Mouse (Mus musculus) testis, adult 2 months (tissue): ENCODE results near the gene Cldn11. TPM values are rescaled to one million over a fixed set of nuclear protein-coding genes. Genes with fewer than 3 reads are reported as not detected.

ENCODE experiments used
- H3K27ac ChIP-seq: fragments of 200-500 bp; 2 replicates; pipeline ENCODE4 v1.5.1; 2012; ENCODE audit warnings: low read depth, low read length; ENCODE audit not compliant: control insufficient read depth, insufficient read depth
- H3K27me3 ChIP-seq: fragments of 200-500 bp; 2 replicates; pipeline ENCODE4 v1.6.1; 2012; ENCODE audit warnings: mild to moderate bottlenecking, low read length, moderate library complexity; ENCODE audit not compliant: control insufficient read depth, insufficient read depth
- H3K36me3 ChIP-seq: fragments of 200-500 bp; 2 replicates; pipeline ENCODE4 v1.6.1; 2012; ENCODE audit warnings: mild to moderate bottlenecking, low read length; ENCODE audit not compliant: control insufficient read depth, insufficient read depth
- H3K4me1 ChIP-seq: fragments of 200-500 bp; 2 replicates; pipeline ENCODE4 v1.6.1; 2012; ENCODE audit warnings: low read length; ENCODE audit not compliant: control insufficient read depth, insufficient read depth
- H3K4me3 ChIP-seq: fragments of 200-500 bp; 2 replicates; pipeline ENCODE4 v1.5.1; 2012; ENCODE audit warnings: low read depth, mild to moderate bottlenecking, low read length, moderate library complexity, mixed read lengths; ENCODE audit not compliant: control insufficient read depth
- CTCF ChIP-seq: fragments of 200-500 bp; IDR thresholded peaks from 2 replicates; pipeline ENCODE4 v1.5.1; 2012; ENCODE audit warnings: low read depth, mild to moderate bottlenecking, inconsistent platforms, low read length, moderate library complexity; ENCODE audit not compliant: control insufficient read depth, insufficient read depth, insufficient replicate concordance
- POLR2A ChIP-seq: fragments of 200-500 bp; IDR thresholded peaks from 2 replicates; pipeline ENCODE4 v1.6.1; 2012; ENCODE audit warnings: low read depth, mild to moderate bottlenecking, inconsistent platforms, low read length, moderate library complexity; ENCODE audit not compliant: control insufficient read depth
- polyA plus RNA-seq: library from polyadenylated mRNA; depleted of rRNA; stranded (reverse); fragments of >200 nt; gene quantifications from 2 replicates; pipeline ENCODE4 v1.2.3, GENCODE M21; 2012

Cldn11 gene
- polyA plus RNA-seq, 1 experiment, result 115 TPM

GRCm38 (mm10) chr3:31199162-31199877 lies 49.6 kb downstream of the Cldn11 start:
- Histone ChIP-seq H3K27ac (no peak overlapping the region), H3K36me3 (no peaks in the 10 kb centered on the region), H3K4me3 (no peak overlapping the region), H3K4me1 (no peaks in the 10 kb centered on the region), H3K27me3 (no peaks in the 10 kb centered on the region)
- TF ChIP-seq POLR2A, result no peak
- TF ChIP-seq CTCF, result no peak

DNA sequence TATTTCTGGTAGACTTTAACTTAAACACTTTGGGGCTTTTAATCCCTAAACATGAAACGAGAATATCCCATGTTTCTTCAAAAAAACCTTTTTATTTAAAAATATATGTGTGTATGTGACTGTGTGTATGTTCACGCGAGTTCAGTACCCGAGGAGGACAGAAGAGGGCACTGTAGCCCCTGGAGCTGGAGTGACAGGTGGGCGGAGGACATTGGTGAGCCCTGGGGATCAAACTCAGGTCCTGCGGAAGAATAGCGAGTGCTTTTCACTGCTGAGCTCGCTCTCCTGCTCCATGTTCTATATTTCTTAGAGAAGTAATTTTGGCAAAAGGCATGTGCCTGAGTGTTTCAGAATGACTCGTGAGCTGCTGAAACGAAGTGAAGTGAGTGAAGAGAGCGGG lies 54.2 kb downstream of the Cldn11 start:
- TF ChIP-seq CTCF (no peak), POLR2A (no peak)
- H3K27ac ChIP-seq, result no peak overlapping the region
- H3K4me1 ChIP-seq, result peaks cover 3% of the 10 kb centered on the region; the same call in 1 of the 2 replicates
- no peaks in the 10 kb centered on the region for H3K27me3 ChIP-seq
- H3K4me3 ChIP-seq, result no peak overlapping the region
- no peaks in the 10 kb centered on the region for H3K36me3 ChIP-seq

- Histone ChIP-seq H3K27ac (no peak overlapping the region), H3K27me3 (no peaks in the 10 kb centered on the region), H3K4me3 (no peak overlapping the region), H3K36me3 (no peaks in the 10 kb centered on the region), H3K4me1 (peaks cover 9% of the 10 kb centered on the region)
- no peak for TF ChIP-seq CTCF
- TF ChIP-seq POLR2A, result no peak
These were observed 55.4 kb downstream of the Cldn11 start for GRCm38 (mm10) chr3:31205167-31205566.

DNA sequence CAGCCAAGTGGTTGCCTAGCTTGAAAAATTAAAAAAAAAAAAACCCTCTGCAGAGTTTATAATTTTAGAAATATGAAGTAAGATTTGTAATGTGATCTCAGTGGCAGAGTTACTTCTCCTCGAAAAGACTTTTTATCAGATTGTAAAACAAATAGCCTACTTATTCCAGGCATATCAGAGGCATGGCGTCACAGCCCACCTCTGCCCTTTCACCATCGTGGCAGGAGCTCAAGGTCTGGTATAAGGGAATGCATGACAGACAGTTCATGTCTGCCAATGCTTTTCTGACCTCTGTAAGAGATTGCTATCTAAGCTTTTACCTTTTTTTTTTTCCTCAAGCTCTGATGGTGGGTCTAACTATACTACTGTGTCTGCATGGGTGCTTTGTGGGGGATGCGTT lies 58.3 kb downstream of the Cldn11 start:
- H3K27ac ChIP-seq, result no peak overlapping the region

DNA sequence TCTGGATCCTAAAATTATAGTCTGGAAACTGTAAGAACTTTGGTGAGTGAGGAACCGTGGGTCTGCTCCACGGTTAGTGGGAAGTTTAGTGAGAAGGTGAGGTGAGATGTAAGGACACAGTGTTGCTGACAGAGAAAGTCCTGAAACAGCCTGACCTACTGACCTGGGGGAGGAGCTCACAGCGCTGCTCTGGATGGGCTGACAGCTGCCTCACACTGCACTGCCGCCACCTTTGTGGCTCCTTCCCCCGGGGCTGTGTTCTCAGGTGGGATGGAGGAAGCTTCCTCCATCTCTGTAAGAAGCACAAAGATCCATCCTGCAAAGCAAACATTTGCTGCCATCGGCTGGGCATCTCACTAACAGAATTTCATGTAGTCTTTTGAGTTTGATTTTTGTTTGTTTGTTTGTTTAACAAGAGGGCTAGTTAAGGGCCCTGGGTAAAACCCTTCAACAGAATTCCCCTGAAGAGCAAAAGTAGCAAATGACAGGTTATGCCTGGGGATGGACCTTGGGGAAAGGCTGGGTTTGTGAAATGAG lies 58.8 kb downstream of the Cldn11 start:
- no peak overlapping the region for H3K4me3 ChIP-seq
- H3K36me3 ChIP-seq, result no peaks in the 10 kb centered on the region
- H3K27me3 ChIP-seq, result no peaks in the 10 kb centered on the region
- peaks cover 9% of the 10 kb centered on the region for H3K4me1 ChIP-seq
- TF ChIP-seq POLR2A (no peak), CTCF (no peak)
- 0 out of 2 replicates have a peak overlapping the region, but pooled peaks have one; percentile 10 for H3K27ac ChIP-seq

More for the DNA sequence above, 58.3 kb downstream of the Cldn11 start:
- H3K36me3 ChIP-seq, result no peaks in the 10 kb centered on the region
- H3K4me3 ChIP-seq, result no peak overlapping the region
- peaks cover 9% of the 10 kb centered on the region for H3K4me1 ChIP-seq
- H3K27me3 ChIP-seq, result no peaks in the 10 kb centered on the region
- no peak for TF ChIP-seq POLR2A

DNA sequence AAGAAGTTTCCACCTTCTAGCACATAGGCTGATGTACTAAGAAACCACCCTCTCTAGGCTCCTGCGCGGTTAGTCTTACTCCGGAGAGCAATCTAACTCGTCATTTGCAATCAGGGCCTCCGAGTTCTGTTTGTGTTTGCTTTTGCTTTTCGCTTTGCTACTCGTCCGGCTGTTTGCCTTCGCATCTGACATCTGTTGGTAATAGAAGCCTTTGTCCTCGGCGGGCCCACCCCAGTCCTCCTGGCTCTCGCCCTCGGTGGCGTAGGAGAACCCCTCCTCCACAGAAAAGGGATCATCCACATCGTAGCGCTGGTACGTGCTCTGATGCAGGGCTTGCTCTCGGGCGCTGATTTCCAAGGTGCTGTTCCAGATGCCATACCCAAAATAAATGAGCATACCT lies 59.3 kb downstream of the Cldn11 start:
- no peak overlapping the region for H3K4me3 ChIP-seq
- H3K27ac ChIP-seq, result 0 out of 2 replicates have a peak overlapping the region, but pooled peaks have one; percentile 10
- H3K36me3 ChIP-seq, result no peaks in the 10 kb centered on the region
- TF ChIP-seq CTCF (no peak), POLR2A (no peak)
- no peaks in the 10 kb centered on the region for H3K27me3 ChIP-seq
- H3K4me1 ChIP-seq, result peaks cover 9% of the 10 kb centered on the region

- H3K27ac ChIP-seq, result no peak overlapping the region
- peaks cover 11% of the 10 kb centered on the region for H3K4me1 ChIP-seq
- no peaks in the 10 kb centered on the region for H3K36me3 ChIP-seq
- no peak overlapping the region for H3K4me3 ChIP-seq
- no peaks in the 10 kb centered on the region for H3K27me3 ChIP-seq
- no peak for TF ChIP-seq POLR2A
- TF ChIP-seq CTCF, result no peak
These were observed 62.7 kb downstream of the Cldn11 start for GRCm38 (mm10) chr3:31212205-31213038.
